Mouse (Mus musculus) lung, postnatal 0 days (tissue): Measurements from ENCODE around the gene Hipk2. TPM values are rescaled to one million over a fixed set of nuclear protein-coding genes. Genes with fewer than 3 reads are reported as not detected.

Experiments used
- ATAC-seq: fragments of 200-750 bp; cut with Nextera tagmentation; 2 replicates; pipeline ENCODE4 v1.8.0; 2017; ENCODE audit warnings: moderate library complexity
- DNase-seq: peaks from one replicate; pipeline ENCODE4 v3.0.0-alpha.2; 2016; ENCODE audit warnings: low spot score
- H3K27ac ChIP-seq: fragments of 300-500 bp; sonication (generic); 2 replicates; pipeline ENCODE4 v1.5.1; 2014; ENCODE audit warnings: antibody characterized with exemption, mild to moderate bottlenecking, low read length, mixed read lengths
- H3K27me3 ChIP-seq: fragments of 300-500 bp; sonication (generic); replicated peaks from 2 replicates; pipeline ENCODE4 v1.6.1; 2014; ENCODE audit warnings: low read length, mixed read lengths; ENCODE audit not compliant: insufficient read depth
- H3K36me3 ChIP-seq: fragments of 300-500 bp; sonication (generic); 2 replicates; pipeline ENCODE4 v1.6.1; 2014; ENCODE audit warnings: low read length, mixed read lengths; ENCODE audit not compliant: insufficient read depth
- H3K4me1 ChIP-seq: fragments of 300-500 bp; sonication (generic); 2 replicates; pipeline ENCODE4 v1.6.1; 2014; ENCODE audit warnings: antibody characterized with exemption, low read depth, low read length, mixed read lengths; ENCODE audit not compliant: insufficient read depth
- H3K4me2 ChIP-seq: fragments of 300-500 bp; sonication (generic); replicated peaks from 2 replicates; pipeline ENCODE4 v1.6.1; 2014; ENCODE audit warnings: low read depth, mild to moderate bottlenecking, low read length, moderate library complexity, mixed read lengths
- H3K4me3 ChIP-seq: fragments of 300-500 bp; sonication (generic); 2 replicates; pipeline ENCODE4 v1.5.1; 2014; ENCODE audit warnings: low read depth, low read length
- H3K9ac ChIP-seq: fragments of 300-500 bp; sonication (generic); replicated peaks from 2 replicates; pipeline ENCODE4 v1.6.1; 2014; ENCODE audit warnings: low read depth, mild to moderate bottlenecking
- H3K9me3 ChIP-seq: fragments of 300-500 bp; sonication (generic); 2 replicates; pipeline ENCODE4 v1.6.1; 2016; ENCODE audit warnings: low read length, mixed read lengths
- CTCF ChIP-seq: IDR thresholded peaks from 2 replicates; pipeline ENCODE4 v1.5.1; 2016; ENCODE audit warnings: antibody characterized with exemption, mild to moderate bottlenecking
- EP300 ChIP-seq: IDR thresholded peaks from 2 replicates; pipeline ENCODE4 v1.6.1; 2016; ENCODE audit warnings: antibody characterized with exemption, mild to moderate bottlenecking, control low read depth
- WGBS: fragments of 180-500 bp; shearing (Covaris S2); extraction: QIAGEN DNeasy Blood & Tissue Kit; methylation state at CpG from one replicate; pipeline ENCODE4 v1.1.7; 2014; 5-methylcytosine and 5-hydroxymethylcytosine counted together
- polyA plus RNA-seq: library from polyadenylated mRNA; unstranded; fragments of >200 nt; fragmentation: Nextera tagmentation; extraction: Ambion mirVana; gene quantifications from 2 replicates; pipeline ENCODE4 v1.2.1, GENCODE M21; 2015

Hipk2 gene
- polyA plus RNA-seq, 1 experiment from 2014 or later = 18.4 TPM

DNA sequence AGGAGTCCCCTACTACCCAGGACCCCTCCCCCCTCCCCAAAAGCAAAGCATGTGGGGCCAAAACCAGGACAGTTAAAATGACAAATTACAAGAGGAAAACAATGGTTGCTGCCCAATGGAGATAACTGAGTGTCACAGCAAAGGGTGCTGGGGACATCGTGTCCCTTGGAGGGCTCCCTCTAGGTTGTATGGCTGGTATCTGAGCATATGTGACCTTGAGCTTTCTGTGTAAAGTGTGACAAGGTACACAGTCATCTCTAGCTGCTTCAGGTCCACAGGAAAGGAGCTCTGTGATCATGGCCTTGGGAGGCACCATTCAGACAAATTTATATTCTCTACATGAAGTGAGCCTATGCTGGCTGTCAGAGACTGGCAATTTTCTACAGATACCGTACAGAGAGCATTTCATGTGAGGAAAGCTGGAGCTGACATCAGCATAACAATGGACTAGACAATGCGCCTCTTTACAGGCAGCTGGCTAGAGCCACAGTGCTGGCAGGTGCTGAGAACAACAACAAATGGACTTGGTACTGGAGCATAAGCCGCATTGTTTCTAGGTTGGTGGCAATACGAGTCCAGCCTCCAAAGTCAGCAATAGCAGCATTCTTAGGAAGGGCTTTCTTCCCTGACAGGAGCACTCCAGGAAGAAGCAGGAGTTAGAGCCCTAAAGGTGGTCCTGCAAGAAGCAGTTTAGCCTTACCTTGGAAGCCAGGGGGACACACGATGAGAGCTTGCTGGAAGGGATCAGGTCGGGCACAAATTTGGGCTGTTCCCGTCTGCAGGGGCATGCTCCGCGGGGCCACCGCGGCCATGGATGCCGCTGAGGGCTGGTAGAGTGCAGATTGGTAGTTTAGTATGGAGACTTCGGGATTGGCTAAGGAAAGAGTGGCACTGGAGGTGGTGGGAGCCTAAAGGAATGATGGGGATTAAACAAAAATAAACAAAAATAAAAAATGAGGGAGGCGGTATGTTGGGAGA lies 145.5 kb downstream of the Hipk2 start:
- no peaks in the 10 kb centered on the region for H3K27me3 ChIP-seq
- no peak overlapping the region for H3K9ac ChIP-seq
- no peaks in the 10 kb centered on the region for H3K9me3 ChIP-seq
- no peak for ATAC-seq
- WGBS = 85% methylated on average over 15 of the region's 15 CpGs
- H3K4me3 ChIP-seq = no peak overlapping the region
- no peak for DNase-seq
- H3K27ac ChIP-seq = no peak overlapping the region
- no peak for TF ChIP-seq CTCF
- TF ChIP-seq EP300 = no peak
- H3K4me1 ChIP-seq = no peaks in the 10 kb centered on the region
- H3K36me3 ChIP-seq = peaks cover 11% of the 10 kb centered on the region
- H3K4me2 ChIP-seq = no peak overlapping the region

DNA sequence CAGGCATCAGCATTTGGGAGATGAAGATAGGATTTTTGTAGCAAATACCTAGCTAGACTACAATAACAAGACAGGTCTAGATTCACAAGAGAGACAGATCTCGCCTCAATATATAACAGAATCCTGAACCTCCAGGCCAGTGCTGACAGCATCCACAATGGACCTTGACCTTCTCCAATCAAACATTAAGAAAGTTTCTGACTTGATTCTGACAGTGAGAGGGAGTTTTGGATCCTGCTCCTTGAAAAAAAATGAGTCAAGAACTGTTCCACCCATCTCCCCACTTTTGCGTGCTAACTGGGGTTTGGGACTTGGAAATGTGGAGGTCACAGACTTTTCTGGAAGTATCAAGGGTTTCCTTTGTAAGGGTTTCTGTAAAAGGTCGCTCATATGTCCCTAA lies 150.4 kb downstream of the Hipk2 start:
- no peak for TF ChIP-seq CTCF
- no peak for TF ChIP-seq EP300
- Histone ChIP-seq H3K27ac (no peak overlapping the region), H3K9ac (no peak overlapping the region), H3K9me3 (no peaks in the 10 kb centered on the region), H3K4me2 (no peak overlapping the region), H3K4me3 (no peak overlapping the region), H3K4me1 (no peaks in the 10 kb centered on the region), H3K27me3 (no peaks in the 10 kb centered on the region), H3K36me3 (peaks cover 15% of the 10 kb centered on the region)
- ATAC-seq (no peak), DNase-seq (no peak)
- 92% methylated on average over 3 of the region's 3 CpGs for WGBS

DNA sequence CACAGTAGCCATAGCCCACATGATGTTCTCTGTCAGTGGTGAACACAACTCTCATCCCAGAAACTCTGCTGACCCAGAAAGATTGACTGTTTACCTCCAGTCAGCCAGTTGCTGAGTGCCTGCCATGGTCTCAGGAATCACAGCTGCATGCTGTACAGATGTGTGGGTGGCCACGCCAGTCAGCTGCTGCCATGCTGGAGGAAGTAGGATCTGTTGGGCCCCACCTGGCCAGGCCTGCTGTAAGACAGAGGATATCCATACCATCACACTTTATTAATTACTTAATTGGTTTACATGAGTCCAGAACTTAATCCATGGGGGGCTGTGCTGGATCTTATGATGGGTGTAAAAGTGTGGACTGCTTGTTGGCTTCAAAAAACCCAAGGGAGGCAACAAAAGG lies 154.6 kb downstream of the Hipk2 start:
- DNase-seq = no peak
- Histone ChIP-seq H3K4me2 (no peak overlapping the region), H3K9me3 (no peaks in the 10 kb centered on the region), H3K27me3 (no peaks in the 10 kb centered on the region), H3K4me3 (no peak overlapping the region), H3K4me1 (no peaks in the 10 kb centered on the region), H3K9ac (no peak overlapping the region), H3K27ac (no peak overlapping the region), H3K36me3 (peaks cover 45% of the 10 kb centered on the region)
- no peak for ATAC-seq
- TF ChIP-seq CTCF (no peak), EP300 (no peak)
- 80% methylated on average over 1 of the region's 1 CpGs for WGBS

DNA sequence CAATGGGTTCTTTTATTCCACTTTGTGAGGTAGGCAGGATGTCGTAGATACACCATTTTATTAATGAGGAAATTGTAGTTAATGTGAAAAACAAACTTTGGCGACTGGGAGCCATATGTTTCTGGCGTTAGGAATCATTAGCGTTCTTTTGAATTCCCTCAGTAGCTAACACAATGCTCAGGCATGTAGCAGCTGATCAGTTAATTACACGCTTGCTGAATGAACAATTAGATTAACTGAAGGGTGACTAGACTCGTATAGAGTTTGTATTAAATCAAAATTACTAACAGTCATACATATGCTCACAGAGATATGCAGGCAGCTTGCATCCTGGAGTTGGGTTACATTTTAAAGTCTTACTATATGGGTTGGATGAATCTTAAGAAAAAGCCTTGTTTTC lies 156.7 kb downstream of the Hipk2 start:
- WGBS = 86% methylated on average over 6 of the region's 6 CpGs

DNA sequence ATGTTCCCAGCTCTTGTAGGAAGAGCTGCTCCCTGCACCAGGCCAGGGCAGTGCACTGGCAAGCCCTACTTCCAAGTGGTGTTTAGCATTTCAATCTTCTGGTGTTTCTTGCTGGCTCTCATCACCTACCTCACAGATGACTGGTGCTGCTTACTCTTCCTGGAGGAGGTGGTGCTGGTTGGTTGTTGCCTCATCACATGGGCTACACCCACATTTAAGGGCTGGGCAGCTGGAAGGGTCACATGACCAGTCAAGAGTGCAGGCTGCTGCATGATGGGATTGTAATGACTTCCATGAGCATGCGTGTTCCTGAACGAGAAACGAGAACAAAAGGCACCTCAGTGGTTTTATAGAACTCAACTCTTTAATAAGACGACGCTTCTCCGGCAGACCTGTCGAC lies 157.3 kb downstream of the Hipk2 start:
- Histone ChIP-seq H3K27ac (no peak overlapping the region), H3K9ac (no peak overlapping the region), H3K36me3 (peaks cover 68% of the 10 kb centered on the region), H3K4me3 (no peak overlapping the region), H3K4me1 (no peaks in the 10 kb centered on the region), H3K4me2 (no peak overlapping the region), H3K9me3 (no peaks in the 10 kb centered on the region), H3K27me3 (no peaks in the 10 kb centered on the region)
- TF ChIP-seq EP300 (no peak), CTCF (no peak)
- no peak for DNase-seq
- ATAC-seq = no peak
- 78% methylated on average over 7 of the region's 7 CpGs for WGBS

More for the DNA sequence above, 156.7 kb downstream of the Hipk2 start:
- Histone ChIP-seq H3K36me3 (peaks cover 67% of the 10 kb centered on the region), H3K4me1 (no peaks in the 10 kb centered on the region), H3K9me3 (no peaks in the 10 kb centered on the region), H3K4me3 (no peak overlapping the region), H3K27ac (no peak overlapping the region), H3K27me3 (no peaks in the 10 kb centered on the region), H3K4me2 (no peak overlapping the region), H3K9ac (no peak overlapping the region)
- no peak for ATAC-seq
- no peak for DNase-seq
- no peak for TF ChIP-seq CTCF
- TF ChIP-seq EP300 = no peak

DNA sequence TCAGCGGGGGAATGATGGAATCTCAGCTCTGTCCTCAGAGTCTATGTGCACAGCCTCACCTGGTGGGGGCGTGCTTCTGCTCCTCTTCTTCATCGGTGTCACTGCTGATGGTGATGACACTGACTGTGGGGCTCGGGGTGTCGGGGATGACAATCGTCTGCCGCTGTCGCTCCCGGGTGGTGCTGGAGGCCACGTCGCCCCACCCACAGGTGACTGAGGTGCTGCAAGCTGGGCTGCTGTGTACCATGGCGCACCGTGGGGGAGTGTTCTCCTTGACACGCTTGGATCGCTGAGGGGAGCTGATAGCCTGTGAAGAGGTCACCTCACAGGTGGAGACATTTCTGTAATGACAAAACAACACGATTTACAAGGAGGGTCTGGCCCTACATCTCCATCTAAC lies 160.1 kb downstream of the Hipk2 start:
- Histone ChIP-seq H3K9ac (no peak overlapping the region), H3K4me3 (no peak overlapping the region), H3K27ac (no peak overlapping the region), H3K9me3 (no peaks in the 10 kb centered on the region), H3K27me3 (no peaks in the 10 kb centered on the region), H3K36me3 (peaks cover 62% of the 10 kb centered on the region), H3K4me2 (no peak overlapping the region), H3K4me1 (no peaks in the 10 kb centered on the region)
- 90% methylated on average over 16 of the region's 16 CpGs for WGBS
- ATAC-seq (no peak), DNase-seq (no peak)
- TF ChIP-seq EP300 (no peak), CTCF (no peak)
